Mouse (Mus musculus): ENCODE measurements around the gene Trub2.

The Trub2 gene

GRCm38 (mm10) chr2:29723132-29723531 lies 65.2 kb downstream of the Trub2 start:
- no peak for DNase-seq

- peak in 1 of 2 experiments; percentile 45 for DNase-seq
Measured at GRCm38 (mm10) chr2:29718581-29718980, 69.7 kb downstream of the Trub2 start.

GRCm38 (mm10) chr2:29716691-29717090 lies 71.6 kb downstream of the Trub2 start:
- DNase-seq: no peak

- DNase-seq: no peak
Measured at GRCm38 (mm10) chr2:29716143-29716542, 72.2 kb downstream of the Trub2 start.

GRCm38 (mm10) chr2:29714127-29714526 lies 74.2 kb downstream of the Trub2 start:
- DNase-seq: no peak

GRCm38 (mm10) chr2:29713501-29713900 lies 74.8 kb downstream of the Trub2 start:
- no peak for DNase-seq

- no peak for DNase-seq
Measured at GRCm38 (mm10) chr2:29711877-29712276, 76.4 kb downstream of the Trub2 start.
